Mouse (Mus musculus) liver, adult 2 months (tissue): ENCODE measurements around the gene Gm20716. TPM values are rescaled to one million over a fixed set of nuclear protein-coding genes. Genes with fewer than 3 reads are reported as not detected.

ENCODE experiments used
- DNase-seq: peaks from one replicate; pipeline ENCODE4 v3.0.0-alpha.2; 2011; ENCODE audit warnings: low read depth, low spot score; ENCODE audit errors: extremely low read depth
- H3K27ac ChIP-seq: fragments of 200-500 bp; replicated peaks from 2 replicates; pipeline ENCODE4 v1.5.1; 2012; ENCODE audit warnings: low read depth, mild to moderate bottlenecking, control low read depth, inconsistent platforms, low read length; ENCODE audit not compliant: insufficient read depth
- H3K27me3 ChIP-seq: fragments of 200-500 bp; 2 replicates; pipeline ENCODE4 v1.6.1; 2012; ENCODE audit warnings: mild to moderate bottlenecking, moderate library complexity, low read length, inconsistent platforms; ENCODE audit not compliant: control insufficient read depth, insufficient read depth
- H3K36me3 ChIP-seq: fragments of 200-500 bp; 2 replicates; pipeline ENCODE4 v1.6.1; 2012; ENCODE audit warnings: low read length, inconsistent platforms; ENCODE audit not compliant: control insufficient read depth, insufficient read depth
- H3K4me1 ChIP-seq: fragments of 200-500 bp; 2 replicates; pipeline ENCODE4 v1.6.1; 2011; ENCODE audit warnings: low read length; ENCODE audit not compliant: control insufficient read depth, insufficient read depth
- H3K4me3 ChIP-seq: fragments of 200-500 bp; 2 replicates; pipeline ENCODE4 v1.5.1; 2011; ENCODE audit warnings: low read depth, mild to moderate bottlenecking, control low read depth, low read length, moderate library complexity; ENCODE audit not compliant: insufficient read depth
- H3K79me2 ChIP-seq: fragments of 200-500 bp; 2 replicates; pipeline ENCODE4 v1.6.1; 2012; ENCODE audit warnings: inconsistent platforms, mild to moderate bottlenecking, low read length, moderate library complexity; ENCODE audit not compliant: control insufficient read depth, insufficient read depth
- H3K9ac ChIP-seq: fragments of 200-500 bp; 2 replicates; pipeline ENCODE4 v1.6.1; 2012; ENCODE audit warnings: low read depth, mild to moderate bottlenecking, control low read depth, inconsistent platforms, low read length
- CTCF ChIP-seq: fragments of 200-500 bp; IDR thresholded peaks from 2 replicates; pipeline ENCODE4 v1.5.1; 2011; ENCODE audit warnings: low read depth, low read length, control low read depth
- POLR2A ChIP-seq: fragments of 200-500 bp; IDR thresholded peaks from 2 replicates; pipeline ENCODE4 v1.6.1; 2011; ENCODE audit warnings: low read length, control low read depth; ENCODE audit not compliant: insufficient read depth; ENCODE audit errors: extremely low read depth
- WGBS: fragments of 180-500 bp; shearing (Covaris S2); methylation state at CpG from one replicate; pipeline ENCODE4 v1.1.7; 2018; 5-methylcytosine and 5-hydroxymethylcytosine counted together
- polyA plus RNA-seq: library from polyadenylated mRNA; depleted of rRNA; stranded (reverse); fragments of >200 nt; gene quantifications from 2 replicates; pipeline ENCODE4 v1.2.3, GENCODE M21; 2012; rRNA removed
- total RNA-seq: library from RNA; depleted of rRNA; stranded (reverse); fragments of >200 nt; gene quantifications from 2 replicates; pipeline ENCODE4 v1.2.3, GENCODE M21; 2014; rRNA removed

The Gm20716 gene
- total and polyA plus RNA-seq, 2 experiments = 2.3 to 26.4 TPM

DNA sequence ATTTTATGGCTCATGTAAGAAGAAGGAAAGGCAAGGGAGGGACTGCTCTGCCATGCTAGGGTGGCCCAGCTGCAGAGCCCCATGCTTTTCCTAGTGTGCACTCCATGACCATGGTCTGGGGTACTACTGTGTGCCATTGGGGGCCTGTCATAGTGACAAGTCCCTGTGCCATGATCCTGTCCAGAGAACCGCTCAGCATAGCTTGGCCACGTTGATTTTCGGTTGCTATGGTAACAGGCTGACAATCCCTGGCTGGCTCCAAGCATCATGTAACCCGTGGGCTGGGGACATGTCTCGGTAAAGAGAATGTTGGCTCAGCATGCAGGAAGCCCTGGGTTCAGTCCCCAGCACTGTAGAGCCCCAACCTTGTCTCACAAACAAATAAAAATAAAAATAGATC lies 86.4 kb downstream of the Gm20716 start:
- no peak overlapping the region for H3K9ac ChIP-seq
- H3K4me3 ChIP-seq = no peak overlapping the region
- TF ChIP-seq POLR2A (no peak), CTCF (no peak)
- H3K36me3 ChIP-seq = no peaks in the 10 kb centered on the region
- no peak overlapping the region for H3K27ac ChIP-seq
- DNase-seq = no peak
- H3K4me1 ChIP-seq = peaks cover 6% of the 10 kb centered on the region
- 66% methylated on average over 5 of the region's 5 CpGs for WGBS
- H3K27me3 ChIP-seq = no peaks in the 10 kb centered on the region
- H3K79me2 ChIP-seq = no peaks in the 10 kb centered on the region

DNA sequence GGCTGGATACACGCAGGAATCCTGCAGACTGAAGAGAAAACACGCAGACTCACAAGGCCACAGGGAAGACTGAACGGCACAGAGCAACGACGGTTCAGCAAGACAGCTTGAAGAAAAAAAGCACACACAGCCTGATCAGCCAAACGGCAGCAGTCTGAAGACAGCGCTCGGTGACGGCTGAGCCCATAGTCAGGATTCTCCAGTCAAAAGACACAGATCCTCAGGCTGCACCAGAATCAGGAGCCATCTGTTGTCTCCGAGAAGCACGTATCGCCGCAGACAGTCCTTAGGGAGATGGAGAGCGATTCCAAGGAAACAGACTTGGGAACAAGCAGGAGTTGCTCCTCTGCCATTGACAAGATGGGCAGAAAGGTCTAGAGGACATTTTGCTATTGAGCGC lies 93.0 kb downstream of the Gm20716 start:
- WGBS = 86% methylated on average over 15 of the region's 15 CpGs

More for the DNA sequence above, 93.0 kb downstream of the Gm20716 start:
- Histone ChIP-seq H3K27ac (no peak overlapping the region), H3K4me3 (no peak overlapping the region), H3K4me1 (no peaks in the 10 kb centered on the region), H3K79me2 (no peaks in the 10 kb centered on the region), H3K27me3 (no peaks in the 10 kb centered on the region), H3K9ac (no peak overlapping the region), H3K36me3 (no peaks in the 10 kb centered on the region)
- no peak for TF ChIP-seq POLR2A
- TF ChIP-seq CTCF = no peak
- DNase-seq = no peak

Other genes with a start within 250 kb of the Gm20716 start
- gene Ripor3, start 219.7 kb downstream of the Gm20716 start, total RNA-seq = 0.92 and 0.94 TPM in 2 replicates
- gene Ripor3, start 219.7 kb downstream of the Gm20716 start, polyA plus RNA-seq = 1.4 and 1.9 TPM in 2 replicates
- gene Pard6b, start 149.4 kb downstream of the Gm20716 start, total RNA-seq = 1.7 and 3.4 TPM in 2 replicates
- gene Pard6b, start 149.4 kb downstream of the Gm20716 start, polyA plus RNA-seq = 5.3 and 5.9 TPM in 2 replicates
- 1.4 and 6.4 TPM in 2 replicates for gene Adnp, start 23.3 kb downstream of the Gm20716 start, total RNA-seq
- gene Adnp, start 23.3 kb downstream of the Gm20716 start, polyA plus RNA-seq = 4.6 and 6.8 TPM in 2 replicates
- gene Dpm1, start 227 bp upstream of the Gm20716 start, total RNA-seq = 37.7 and 51.0 TPM in 2 replicates
- 30.8 and 31.1 TPM in 2 replicates for gene Dpm1, start 227 bp upstream of the Gm20716 start, polyA plus RNA-seq
- 5.9 and 6.6 TPM in 2 replicates for gene Mocs3, start 258 bp upstream of the Gm20716 start, total RNA-seq
- 14.8 and 16.8 TPM in 2 replicates for gene Mocs3, start 258 bp upstream of the Gm20716 start, polyA plus RNA-seq
- gene Kcng1, start 51.4 kb upstream of the Gm20716 start, total RNA-seq = not detected in 2 replicates
- not detected in 2 replicates for gene Kcng1, start 51.4 kb upstream of the Gm20716 start, polyA plus RNA-seq